Mouse (Mus musculus): Measurements from ENCODE around the gene Ggt1. TPM values are rescaled to one million over a fixed set of nuclear protein-coding genes. Genes with fewer than 3 reads are reported as not detected.

Gene Ggt1
- polyA plus RNA-seq, 1 experiment from 2014 or later: 0.88 TPM

DNA sequence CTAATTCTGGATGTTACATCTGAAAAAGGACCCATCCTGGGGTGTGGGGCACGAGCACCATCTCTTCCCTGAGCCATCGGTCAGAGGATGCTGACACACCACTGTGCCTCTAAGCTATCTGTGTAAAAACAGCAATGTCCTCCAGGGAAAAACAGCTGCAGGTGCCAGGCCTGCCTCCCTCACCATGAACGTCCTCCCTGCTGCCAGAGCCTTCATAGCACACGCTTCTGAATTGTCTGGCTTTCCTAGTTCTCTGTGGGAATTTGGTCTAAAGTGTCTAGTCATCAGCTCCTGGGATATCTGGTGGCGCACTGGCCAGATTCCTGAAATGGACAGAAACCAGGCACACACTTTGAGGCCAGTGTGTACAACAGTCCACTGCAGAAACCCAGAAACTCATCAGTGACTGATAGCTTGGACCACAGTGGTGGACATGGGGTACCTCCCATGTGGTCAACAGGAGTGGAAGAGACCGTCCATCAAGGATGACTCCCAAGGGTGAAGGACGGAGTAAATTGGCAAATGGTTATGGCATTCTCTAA is 38.9 kb downstream of the Ggt1 start:
- Histone ChIP-seq H3K4me3 (replicated peaks) (no peak overlapping the region), H3K4me2 (no peak overlapping the region), H3K9ac (replicated peaks) (no peak overlapping the region), H3K36me3 (no peaks in the 10 kb centered on the region), H3K27me3 (no peaks in the 10 kb centered on the region), H3K9me3 (peaks cover 13% of the 10 kb centered on the region; the same call in 1 of the 2 replicates), H3K4me1 (replicated peaks) (no peaks in the 10 kb centered on the region), H3K27ac (no peak overlapping the region)
- WGBS: 85% methylated on average over 7 of the region's 7 CpGs
- no peak for ATAC-seq (ENCODE audit: insufficient number of reproducible peaks, insufficient read depth, low FRiP score, low TSS enrichment, low read depth)

DNA sequence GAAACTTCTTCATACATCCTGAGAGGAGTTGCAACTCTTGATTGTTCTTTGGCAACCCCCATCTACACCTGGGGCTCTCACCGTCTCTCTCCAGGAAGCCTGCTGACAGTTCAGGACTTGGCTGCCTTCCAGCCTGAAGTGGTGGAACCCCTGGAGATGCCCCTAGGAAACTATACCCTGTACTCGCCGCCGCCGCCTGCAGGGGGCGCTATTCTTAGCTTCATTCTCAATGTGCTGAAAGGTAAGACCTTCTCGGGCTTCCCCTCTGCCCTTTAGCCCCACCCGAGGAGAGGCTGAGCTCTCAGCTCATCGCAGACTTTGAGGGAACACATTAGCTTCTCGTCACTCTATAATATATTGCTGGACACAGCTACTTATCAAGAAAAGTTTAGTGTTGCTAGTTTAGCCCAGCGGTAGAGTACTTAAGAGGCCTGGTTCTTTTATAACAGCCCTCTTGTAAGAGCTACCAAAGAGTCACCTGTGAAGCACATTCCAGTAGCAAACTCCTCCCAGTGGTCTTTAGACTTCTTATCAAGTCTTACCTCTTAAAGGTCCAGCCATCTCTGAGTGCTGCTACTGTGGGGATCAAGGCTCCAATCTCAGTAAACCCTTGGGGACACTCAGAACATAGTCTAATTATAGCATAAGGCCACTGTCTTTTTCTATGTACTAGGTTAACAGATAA is 43.9 kb downstream of the Ggt1 start:
- Histone ChIP-seq H3K9ac (replicated peaks) (no peak overlapping the region), H3K9me3 (no peaks in the 10 kb centered on the region), H3K27me3 (no peaks in the 10 kb centered on the region), H3K36me3 (no peaks in the 10 kb centered on the region), H3K27ac (no peak overlapping the region), H3K4me2 (no peak overlapping the region), H3K4me1 (replicated peaks) (peaks cover 2% of the 10 kb centered on the region; the same call in 1 of the 2 replicates), H3K4me3 (replicated peaks) (no peak overlapping the region)
- WGBS: 39% methylated on average over 11 of the region's 11 CpGs
- no peak for ATAC-seq (ENCODE audit: insufficient number of reproducible peaks, insufficient read depth, low FRiP score, low TSS enrichment, low read depth)

GRCm38 (mm10) chr10:75607253-75607652 is 45.8 kb downstream of the Ggt1 start:
- 89% methylated on average over 4 of the region's 4 CpGs for WGBS
- no peaks in the 10 kb centered on the region for H3K9me3 ChIP-seq
- no peak overlapping the region for H3K9ac ChIP-seq (replicated peaks)
- no peaks in the 10 kb centered on the region for H3K27me3 ChIP-seq
- H3K27ac ChIP-seq: no peak overlapping the region
- H3K4me3 ChIP-seq (replicated peaks): no peak overlapping the region
- no peak overlapping the region for H3K4me2 ChIP-seq
- no peaks in the 10 kb centered on the region for H3K36me3 ChIP-seq
- H3K4me1 ChIP-seq (replicated peaks): peaks cover 3% of the 10 kb centered on the region; the same call in 1 of the 2 replicates
- ATAC-seq (ENCODE audit: insufficient number of reproducible peaks, insufficient read depth, low FRiP score, low TSS enrichment, low read depth): no peak

- Histone ChIP-seq H3K36me3 (no peaks in the 10 kb centered on the region), H3K4me1 (replicated peaks) (peaks cover 3% of the 10 kb centered on the region; the same call in 1 of the 2 replicates), H3K27ac (no peak overlapping the region), H3K4me2 (no peak overlapping the region), H3K9ac (replicated peaks) (no peak overlapping the region), H3K9me3 (no peaks in the 10 kb centered on the region), H3K27me3 (no peaks in the 10 kb centered on the region), H3K4me3 (replicated peaks) (no peak overlapping the region)
- WGBS: 91% methylated on average over 11 of the region's 11 CpGs
- ATAC-seq (ENCODE audit: insufficient number of reproducible peaks, insufficient read depth, low FRiP score, low TSS enrichment, low read depth): no peak
Measured at GRCm38 (mm10) chr10:75608975-75609374, 47.6 kb downstream of the Ggt1 start.

GRCm38 (mm10) chr10:75610486-75610885 is 49.1 kb downstream of the Ggt1 start:
- WGBS: 49% methylated on average over 7 of the region's 7 CpGs
- H3K4me3 ChIP-seq (replicated peaks): no peak overlapping the region
- H3K4me1 ChIP-seq (replicated peaks): peaks cover 3% of the 10 kb centered on the region; the same call in 1 of the 2 replicates
- no peak overlapping the region for H3K4me2 ChIP-seq
- H3K36me3 ChIP-seq: no peaks in the 10 kb centered on the region
- no peak for ATAC-seq (ENCODE audit: insufficient number of reproducible peaks, insufficient read depth, low FRiP score, low TSS enrichment, low read depth)
- no peaks in the 10 kb centered on the region for H3K9me3 ChIP-seq
- H3K9ac ChIP-seq (replicated peaks): no peak overlapping the region
- H3K27me3 ChIP-seq: no peaks in the 10 kb centered on the region
- no peak overlapping the region for H3K27ac ChIP-seq

- ATAC-seq (ENCODE audit: insufficient number of reproducible peaks, insufficient read depth, low FRiP score, low TSS enrichment, low read depth): no peak
- H3K4me1 ChIP-seq (replicated peaks): no peaks in the 10 kb centered on the region
- no peak overlapping the region for H3K9ac ChIP-seq (replicated peaks)
- H3K27me3 ChIP-seq: no peaks in the 10 kb centered on the region
- no peak overlapping the region for H3K27ac ChIP-seq
- no peaks in the 10 kb centered on the region for H3K36me3 ChIP-seq
- H3K4me2 ChIP-seq: no peak overlapping the region
- 88% methylated on average over 4 of the region's 4 CpGs for WGBS
- no peak overlapping the region for H3K4me3 ChIP-seq (replicated peaks)
- H3K9me3 ChIP-seq: no peaks in the 10 kb centered on the region
Measured at GRCm38 (mm10) chr10:75616044-75616443, 54.6 kb downstream of the Ggt1 start.

DNA sequence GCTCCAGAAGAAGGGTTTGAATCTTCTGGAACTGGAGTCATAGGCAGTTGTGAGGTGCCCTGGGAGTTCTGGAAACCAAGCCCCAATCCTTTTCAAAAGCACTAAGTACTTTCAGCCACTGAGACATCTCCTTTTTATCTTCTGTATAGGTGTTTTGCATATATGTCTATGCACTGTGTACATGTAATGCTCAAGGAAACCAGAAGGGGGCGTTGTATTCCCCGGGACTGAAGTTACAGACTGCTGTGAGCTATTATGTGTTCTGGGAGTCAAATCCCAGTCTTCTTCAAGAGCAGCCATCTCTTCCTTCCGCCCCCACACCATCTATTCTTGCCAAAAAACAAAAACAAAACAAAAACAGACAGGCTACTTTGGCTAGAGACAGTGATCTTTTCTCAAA is 59.4 kb downstream of the Ggt1 start:
- Histone ChIP-seq H3K9ac (replicated peaks) (no peak overlapping the region), H3K36me3 (no peaks in the 10 kb centered on the region)
- 57% methylated on average over 3 of the region's 3 CpGs for WGBS

DNA sequence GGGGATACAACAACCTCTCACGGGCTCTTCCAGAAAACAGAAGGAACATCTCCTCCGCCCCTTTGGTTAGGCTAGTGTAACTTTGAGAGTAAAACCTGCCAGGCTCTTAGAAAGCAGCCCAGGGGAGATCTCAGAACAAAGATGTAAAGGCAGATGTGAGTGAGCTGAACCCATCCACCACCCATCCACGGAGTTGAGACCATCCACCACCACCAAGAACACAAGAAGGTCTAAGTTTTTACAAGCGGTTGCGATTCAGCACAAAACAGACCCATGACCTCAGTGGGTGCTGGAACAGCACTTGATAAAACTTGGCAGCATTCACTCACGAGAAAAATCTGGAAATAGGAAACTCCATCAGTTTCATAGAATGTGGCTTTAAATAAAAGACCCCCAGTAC is 64.5 kb downstream of the Ggt1 start:
- Histone ChIP-seq H3K9me3 (no peaks in the 10 kb centered on the region; the same call in 1 of the 2 replicates), H3K27me3 (no peaks in the 10 kb centered on the region), H3K36me3 (no peaks in the 10 kb centered on the region), H3K9ac (replicated peaks) (no peak overlapping the region), H3K4me2 (no peak overlapping the region), H3K27ac (no peak overlapping the region), H3K4me3 (replicated peaks) (no peak overlapping the region), H3K4me1 (replicated peaks) (no peaks in the 10 kb centered on the region)
- WGBS: 58% methylated on average over 6 of the region's 6 CpGs
- no peak for ATAC-seq (ENCODE audit: insufficient number of reproducible peaks, insufficient read depth, low FRiP score, low TSS enrichment, low read depth)

More for the DNA sequence above, 59.4 kb downstream of the Ggt1 start:
- Histone ChIP-seq H3K4me1 (replicated peaks) (no peaks in the 10 kb centered on the region), H3K4me2 (no peak overlapping the region), H3K4me3 (replicated peaks) (no peak overlapping the region), H3K27ac (no peak overlapping the region), H3K9me3 (no peaks in the 10 kb centered on the region; the same call in 1 of the 2 replicates), H3K27me3 (no peaks in the 10 kb centered on the region)
- no peak for ATAC-seq (ENCODE audit: insufficient number of reproducible peaks, insufficient read depth, low FRiP score, low TSS enrichment, low read depth)

GRCm38 (mm10) chr10:75626991-75627390 is 65.6 kb downstream of the Ggt1 start:
- no peaks in the 10 kb centered on the region; the same call in 1 of the 2 replicates for H3K9me3 ChIP-seq
- no peak overlapping the region for H3K4me3 ChIP-seq (replicated peaks)
- H3K36me3 ChIP-seq: no peaks in the 10 kb centered on the region
- H3K4me2 ChIP-seq: no peak overlapping the region
- ATAC-seq (ENCODE audit: insufficient number of reproducible peaks, insufficient read depth, low FRiP score, low TSS enrichment, low read depth): no peak
- no peaks in the 10 kb centered on the region for H3K4me1 ChIP-seq (replicated peaks)
- H3K27me3 ChIP-seq: no peaks in the 10 kb centered on the region
- 74% methylated on average over 3 of the region's 3 CpGs for WGBS
- H3K27ac ChIP-seq: no peak overlapping the region
- no peak overlapping the region for H3K9ac ChIP-seq (replicated peaks)

DNA sequence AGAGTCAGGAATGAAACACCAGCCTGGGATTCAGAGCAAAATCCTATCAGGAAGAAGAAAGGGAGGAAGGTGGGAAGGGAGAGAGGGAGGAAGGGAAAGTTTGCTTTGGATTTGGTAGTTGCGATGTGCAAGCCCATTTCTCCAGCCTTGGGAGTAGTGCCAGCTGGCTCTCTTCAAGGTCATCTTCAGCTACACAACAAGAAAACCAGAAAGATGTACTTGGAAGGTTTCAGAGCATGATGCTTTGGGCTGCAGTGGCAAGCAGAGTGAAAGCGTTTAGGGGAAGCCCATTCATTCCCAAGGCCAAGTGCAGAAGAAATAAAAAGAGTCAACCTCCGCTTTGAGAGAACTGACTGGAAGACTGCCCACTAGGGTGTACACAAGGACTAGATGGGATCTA is 66.1 kb downstream of the Ggt1 start:
- H3K9ac ChIP-seq (replicated peaks): no peak overlapping the region
- no peak overlapping the region for H3K4me2 ChIP-seq
- H3K4me1 ChIP-seq (replicated peaks): no peaks in the 10 kb centered on the region
- H3K4me3 ChIP-seq (replicated peaks): no peak overlapping the region
- WGBS: 77% methylated on average over 3 of the region's 3 CpGs
- no peaks in the 10 kb centered on the region for H3K9me3 ChIP-seq
- H3K36me3 ChIP-seq: no peaks in the 10 kb centered on the region
- ATAC-seq (ENCODE audit: insufficient number of reproducible peaks, insufficient read depth, low FRiP score, low TSS enrichment, low read depth): no peak
- H3K27me3 ChIP-seq: no peaks in the 10 kb centered on the region
- no peak overlapping the region for H3K27ac ChIP-seq

- no peak; the same call in 1 of the 2 replicates for ATAC-seq (ENCODE audit: insufficient number of reproducible peaks, insufficient read depth, low FRiP score, low TSS enrichment, low read depth)
- no peak overlapping the region for H3K4me2 ChIP-seq
- no peaks in the 10 kb centered on the region for H3K27me3 ChIP-seq
- H3K36me3 ChIP-seq: no peaks in the 10 kb centered on the region
- H3K27ac ChIP-seq: no peak overlapping the region
- no peak overlapping the region for H3K4me3 ChIP-seq (replicated peaks)
- H3K4me1 ChIP-seq (replicated peaks): no peaks in the 10 kb centered on the region
- H3K9me3 ChIP-seq: no peaks in the 10 kb centered on the region
- H3K9ac ChIP-seq (replicated peaks): no peak overlapping the region
- WGBS: 59% methylated on average over 5 of the region's 5 CpGs
Measured at GRCm38 (mm10) chr10:75632633-75633032, 71.2 kb downstream of the Ggt1 start.

GRCm38 (mm10) chr10:75633048-75633447 is 71.6 kb downstream of the Ggt1 start:
- 81% methylated on average over 5 of the region's 5 CpGs for WGBS
- no peak overlapping the region for H3K27ac ChIP-seq
- ATAC-seq (ENCODE audit: insufficient number of reproducible peaks, insufficient read depth, low FRiP score, low TSS enrichment, low read depth): no peak

More at GRCm38 (mm10) chr10:75633048-75633447, 71.6 kb downstream of the Ggt1 start:
- Histone ChIP-seq H3K9me3 (no peaks in the 10 kb centered on the region), H3K4me3 (replicated peaks) (no peak overlapping the region), H3K27me3 (no peaks in the 10 kb centered on the region), H3K4me1 (replicated peaks) (no peaks in the 10 kb centered on the region), H3K36me3 (no peaks in the 10 kb centered on the region), H3K4me2 (no peak overlapping the region), H3K9ac (replicated peaks) (no peak overlapping the region)
